Mouse (Mus musculus) MEL (cell line): Measurements from ENCODE around the gene Tepp.

Experiments used
- BHLHE40 ChIP-seq: IDR thresholded peaks from 2 replicates; pipeline ENCODE4 v1.6.1; 2012; ENCODE audit warnings: low read depth, mild to moderate bottlenecking, inconsistent platforms, low read length, improper control_type of control experiment, borderline replicate concordance
- CTCF ChIP-seq, 3 experiments: IDR thresholded peaks in 2 of 3; conservative IDR thresholded peaks in 1 of 3; 2 replicates each; pipeline ENCODE4 v1.5.1; 2011 to 2012; ENCODE audit warnings: low read length in 3 of 3, low read depth in 2 of 3, mild to moderate bottlenecking in 2 of 3, improper control_type of control experiment in 1 of 3, inconsistent platforms in 1 of 3, mixed read lengths in 1 of 3, moderate library complexity in 1 of 3; ENCODE audit not compliant: control insufficient read depth in 1 of 3, insufficient read depth in 1 of 3, poor library complexity in 1 of 3, severe bottlenecking in 1 of 3
- EP300 ChIP-seq, 2 experiments: IDR thresholded peaks; 2 replicates each; pipeline ENCODE4 v1.6.1; 2011; ENCODE audit warnings: improper control_type of control experiment in 2 of 2, low read length in 2 of 2, low read depth in 1 of 2, mild to moderate bottlenecking in 1 of 2
- GABPA ChIP-seq: IDR thresholded peaks from 2 replicates; pipeline ENCODE4 v1.6.1; 2012; ENCODE audit warnings: low read depth, mild to moderate bottlenecking, inconsistent platforms, low read length, improper control_type of control experiment, moderate library complexity
- HCFC1 ChIP-seq: IDR thresholded peaks from 2 replicates; pipeline ENCODE4 v1.6.1; 2012; ENCODE audit warnings: low read depth, mild to moderate bottlenecking, inconsistent platforms, low read length, improper control_type of control experiment, moderate library complexity
- MAFK ChIP-seq: IDR thresholded peaks from 2 replicates; pipeline ENCODE4 v1.6.1; 2011; ENCODE audit warnings: low read depth, mild to moderate bottlenecking, low read length, improper control_type of control experiment, borderline replicate concordance
- NELFE ChIP-seq: IDR thresholded peaks from 2 replicates; pipeline ENCODE4 v1.6.1; 2011; ENCODE audit warnings: low read depth, low read length, improper control_type of control experiment
- POLR2A ChIP-seq, 2 experiments: IDR thresholded peaks; 2 replicates each; pipeline ENCODE4 v1.6.1; 2011 to 2012; ENCODE audit warnings: low read length in 2 of 2, mild to moderate bottlenecking in 2 of 2, control low read depth in 1 of 2, improper control_type of control experiment in 1 of 2, low read depth in 1 of 2, moderate library complexity in 1 of 2; ENCODE audit not compliant: control insufficient read depth in 1 of 2, insufficient read depth in 1 of 2, poor library complexity in 1 of 2
- SIN3A ChIP-seq: IDR thresholded peaks from 2 replicates; pipeline ENCODE4 v1.6.1; 2012; ENCODE audit warnings: low read length, improper control_type of control experiment, inconsistent platforms
- ZKSCAN1 ChIP-seq: IDR thresholded peaks from 2 replicates; pipeline ENCODE4 v1.6.1; 2012; ENCODE audit warnings: low read depth, mild to moderate bottlenecking, inconsistent platforms, low read length, improper control_type of control experiment, moderate library complexity

- TF ChIP-seq CTCF (IDR thresholded peaks at IDR 0.05 in 2 of 3, conservative IDR thresholded peaks at IDR 0.05 in 1 of 3; ENCODE audit: control insufficient read depth in 1 of 3, insufficient read depth in 1 of 3, low read depth in 2 of 3, low read length in 3 of 3, poor library complexity in 1 of 3, severe bottlenecking in 1 of 3) (peak; percentile 16 to 21 (median 17); a peak in 4 of 6 replicates), EP300 (IDR thresholded peaks at IDR 0.05; ENCODE audit: low read depth in 1 of 2, low read length in 2 of 2) (no peak), SIN3A (no peak), POLR2A (IDR thresholded peaks at IDR 0.05; ENCODE audit: control insufficient read depth in 1 of 2, insufficient read depth in 1 of 2, low read depth in 1 of 2, low read length in 2 of 2, poor library complexity in 1 of 2) (no peak), MAFK (no peak), BHLHE40 (no peak), NELFE (no peak), GABPA (no peak), ZKSCAN1 (no peak), HCFC1 (no peak)
Observed at GRCm38 (mm10) chr8:95344668-95345067, 34.3 kb downstream of the Tepp start.
